Mouse (Mus musculus) neural tube, embryonic 14.5 days (tissue): ENCODE data around the gene Hmgb2. TPM values are rescaled to one million over a fixed set of nuclear protein-coding genes. Genes with fewer than 3 reads are reported as not detected.
A peak's percentile ranks its signal among the peaks of the same experiment; 100 is the strongest.

Experiments
- ATAC-seq: fragments of 200-750 bp; cut with Nextera tagmentation; 2 replicates; pipeline ENCODE4 v1.8.0; 2017; ENCODE audit warnings: low read depth, mild to moderate bottlenecking, moderate TSS enrichment, moderate library complexity
- H3K27ac ChIP-seq: fragments of 300-500 bp; sonication (generic); 2 replicates; pipeline ENCODE4 v1.5.1; 2014; ENCODE audit warnings: low read depth, mild to moderate bottlenecking, control low read depth, low read length, moderate library complexity, mixed read lengths
- H3K27me3 ChIP-seq: fragments of 300-500 bp; sonication (generic); 2 replicates; pipeline ENCODE4 v1.6.1; 2014; ENCODE audit warnings: low read length; ENCODE audit not compliant: control insufficient read depth, insufficient read depth
- H3K36me3 ChIP-seq: fragments of 300-500 bp; sonication (generic); 2 replicates; pipeline ENCODE4 v1.6.1; 2014; ENCODE audit warnings: low read length, mixed read lengths; ENCODE audit not compliant: control insufficient read depth, insufficient read depth
- H3K4me1 ChIP-seq: fragments of 300-500 bp; sonication (generic); 2 replicates; pipeline ENCODE4 v1.6.1; 2014; ENCODE audit warnings: low read length; ENCODE audit not compliant: control insufficient read depth, insufficient read depth
- H3K4me2 ChIP-seq: fragments of 300-500 bp; sonication (generic); 2 replicates; pipeline ENCODE4 v1.6.1; 2014; ENCODE audit warnings: mild to moderate bottlenecking, low read depth, low read length, control low read depth
- H3K4me3 ChIP-seq: fragments of 300-500 bp; sonication (generic); 2 replicates; pipeline ENCODE4 v1.5.1; 2014; ENCODE audit warnings: low read depth, low read length, control low read depth, mixed read lengths
- H3K9ac ChIP-seq: fragments of 300-500 bp; sonication (generic); replicated peaks from 2 replicates; pipeline ENCODE4 v1.6.1; 2014; ENCODE audit warnings: low read depth, mild to moderate bottlenecking, control low read depth, low read length, mixed read lengths
- H3K9me3 ChIP-seq: fragments of 300-500 bp; sonication (generic); 2 replicates; pipeline ENCODE4 v1.6.1; 2016; ENCODE audit warnings: low read length; ENCODE audit not compliant: control insufficient read depth
- WGBS: fragments of 180-500 bp; shearing (Covaris S2); extraction: QIAGEN DNeasy Blood & Tissue Kit; methylation state at CpG from one replicate; pipeline ENCODE4 v1.1.7; 2014; 5-methylcytosine and 5-hydroxymethylcytosine counted together
- polyA plus RNA-seq: library from polyadenylated mRNA; unstranded; fragments of >200 nt; fragmentation: Nextera tagmentation; extraction: Ambion mirVana; gene quantifications from 2 replicates; pipeline ENCODE4 v1.2.1, GENCODE M21; 2014

The Hmgb2 gene
- polyA plus RNA-seq, result 24.7 and 52.8 TPM in 2 replicates

- H3K4me1 ChIP-seq, result no peaks in the 10 kb centered on the region
- peak; percentile 100 for ATAC-seq
- WGBS, result 0% methylated on average over 63 of the region's 63 CpGs
Measured at GRCm38 (mm10) chr8:57511316-57512118, at the start of gene Hmgb2. Hmgb2 (plus strand) TSS chr8:57511907.

GRCm38 (mm10) chr8:57462839-57463238, 48.9 kb upstream of the Hmgb2 start:
- Histone ChIP-seq H3K4me3 (no peak overlapping the region), H3K9ac (no peak overlapping the region), H3K4me1 (no peaks in the 10 kb centered on the region), H3K27me3 (no peaks in the 10 kb centered on the region), H3K4me2 (no peak overlapping the region), H3K36me3 (no peaks in the 10 kb centered on the region), H3K27ac (no peak overlapping the region), H3K9me3 (no peaks in the 10 kb centered on the region)
- no peak for ATAC-seq
- WGBS, result 53% methylated on average over 1 of the region's 1 CpGs

More at GRCm38 (mm10) chr8:57511316-57512118, at the start of gene Hmgb2:
- H3K4me3 ChIP-seq, result peak within 1 kb of the TSS; percentile 65
- H3K27me3 ChIP-seq, result no peaks in the 10 kb centered on the region; the same call in 1 of the 2 replicates
- no peaks in the 10 kb centered on the region for H3K36me3 ChIP-seq
- peak within 1 kb of the TSS; percentile 93 for H3K27ac ChIP-seq
- H3K4me2 ChIP-seq, result peak within 1 kb of the TSS; percentile 98
- H3K9me3 ChIP-seq, result no peaks in the 10 kb centered on the region
- H3K9ac ChIP-seq, result peak within 1 kb of the TSS; percentile 78

DNA sequence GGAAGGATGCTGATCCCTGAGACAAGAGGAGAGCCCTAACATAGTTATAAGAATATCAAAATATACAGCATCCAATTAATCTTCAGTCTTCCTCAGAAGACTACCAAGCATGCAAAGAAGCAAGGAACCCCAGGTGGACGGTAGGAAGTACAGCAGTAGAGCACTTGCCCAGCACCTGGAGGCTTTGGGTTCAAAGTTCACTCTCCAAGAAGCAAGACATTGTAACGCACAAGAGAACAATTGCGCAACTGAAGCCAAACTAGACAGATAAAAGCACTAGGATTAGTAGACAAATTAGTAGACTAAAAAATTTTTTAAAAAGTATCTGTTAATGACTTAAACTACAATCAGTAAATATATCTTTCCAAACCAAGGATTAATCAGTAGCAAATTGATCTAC, 48.0 kb upstream of the Hmgb2 start:
- no peak for ATAC-seq
- H3K27me3 ChIP-seq, result no peaks in the 10 kb centered on the region
- H3K27ac ChIP-seq, result no peak overlapping the region
- H3K4me1 ChIP-seq, result no peaks in the 10 kb centered on the region
- no peak overlapping the region for H3K4me2 ChIP-seq
- H3K4me3 ChIP-seq, result no peak overlapping the region
- WGBS, result 89% methylated on average over 3 of the region's 3 CpGs
- H3K9ac ChIP-seq, result no peak overlapping the region
- H3K9me3 ChIP-seq, result no peaks in the 10 kb centered on the region
- no peaks in the 10 kb centered on the region for H3K36me3 ChIP-seq

- Histone ChIP-seq H3K4me2 (no peak overlapping the region), H3K4me1 (no peaks in the 10 kb centered on the region), H3K27me3 (no peaks in the 10 kb centered on the region), H3K36me3 (no peaks in the 10 kb centered on the region), H3K4me3 (no peak overlapping the region), H3K9ac (no peak overlapping the region), H3K9me3 (no peaks in the 10 kb centered on the region), H3K27ac (no peak overlapping the region)
- no peak for ATAC-seq
- WGBS, result 75% methylated on average over 5 of the region's 5 CpGs
Measured at GRCm38 (mm10) chr8:57468624-57469023, 43.1 kb upstream of the Hmgb2 start.

GRCm38 (mm10) chr8:57470863-57471262, 40.8 kb upstream of the Hmgb2 start:
- Histone ChIP-seq H3K9ac (no peak overlapping the region), H3K27ac (no peak overlapping the region), H3K4me1 (no peaks in the 10 kb centered on the region), H3K4me2 (no peak overlapping the region), H3K27me3 (no peaks in the 10 kb centered on the region), H3K36me3 (no peaks in the 10 kb centered on the region), H3K9me3 (no peaks in the 10 kb centered on the region), H3K4me3 (no peak overlapping the region)
- ATAC-seq, result no peak
- 94% methylated on average over 5 of the region's 5 CpGs for WGBS

DNA sequence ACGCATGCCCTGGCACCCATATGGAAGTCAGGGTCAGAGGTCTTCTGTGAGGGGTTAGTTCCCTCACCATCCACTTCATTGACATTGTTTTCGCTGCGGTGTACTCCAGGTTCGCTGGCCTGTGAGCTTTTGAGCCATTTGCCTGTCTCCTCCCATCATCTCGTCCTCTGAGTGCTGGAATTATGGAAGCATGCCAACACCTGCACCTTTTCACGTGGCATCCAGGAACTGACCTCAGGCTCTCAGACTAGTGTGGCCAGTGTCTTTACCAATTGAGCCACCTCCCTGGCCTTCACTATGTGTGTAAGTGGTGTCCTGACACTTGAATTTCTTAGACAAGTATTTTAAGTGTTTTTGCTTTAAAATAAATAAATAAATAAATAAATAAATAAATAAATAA, 38.0 kb upstream of the Hmgb2 start:
- no peak overlapping the region for H3K4me3 ChIP-seq
- no peak overlapping the region for H3K27ac ChIP-seq
- no peaks in the 10 kb centered on the region for H3K27me3 ChIP-seq
- no peaks in the 10 kb centered on the region for H3K9me3 ChIP-seq
- H3K4me2 ChIP-seq, result no peak overlapping the region
- H3K36me3 ChIP-seq, result no peaks in the 10 kb centered on the region
- no peaks in the 10 kb centered on the region for H3K4me1 ChIP-seq
- WGBS, result 83% methylated on average over 6 of the region's 6 CpGs
- ATAC-seq, result no peak
- no peak overlapping the region for H3K9ac ChIP-seq

GRCm38 (mm10) chr8:57478406-57478805, 33.3 kb upstream of the Hmgb2 start:
- WGBS, result 80% methylated on average over 3 of the region's 3 CpGs
- Histone ChIP-seq H3K27ac (no peak overlapping the region), H3K27me3 (no peaks in the 10 kb centered on the region), H3K4me1 (no peaks in the 10 kb centered on the region), H3K4me3 (no peak overlapping the region), H3K9ac (no peak overlapping the region), H3K36me3 (peaks cover 8% of the 10 kb centered on the region; the same call in 1 of the 2 replicates), H3K9me3 (no peaks in the 10 kb centered on the region), H3K4me2 (no peak overlapping the region)
- ATAC-seq, result no peak

GRCm38 (mm10) chr8:57479700-57480099, 32.0 kb upstream of the Hmgb2 start:
- no peak for ATAC-seq
- Histone ChIP-seq H3K36me3 (peaks cover 8% of the 10 kb centered on the region; the same call in 1 of the 2 replicates), H3K9me3 (no peaks in the 10 kb centered on the region), H3K27ac (no peak overlapping the region), H3K27me3 (no peaks in the 10 kb centered on the region), H3K4me2 (no peak overlapping the region), H3K4me1 (no peaks in the 10 kb centered on the region), H3K9ac (no peak overlapping the region), H3K4me3 (no peak overlapping the region)
- 94% methylated on average over 8 of the region's 8 CpGs for WGBS

DNA sequence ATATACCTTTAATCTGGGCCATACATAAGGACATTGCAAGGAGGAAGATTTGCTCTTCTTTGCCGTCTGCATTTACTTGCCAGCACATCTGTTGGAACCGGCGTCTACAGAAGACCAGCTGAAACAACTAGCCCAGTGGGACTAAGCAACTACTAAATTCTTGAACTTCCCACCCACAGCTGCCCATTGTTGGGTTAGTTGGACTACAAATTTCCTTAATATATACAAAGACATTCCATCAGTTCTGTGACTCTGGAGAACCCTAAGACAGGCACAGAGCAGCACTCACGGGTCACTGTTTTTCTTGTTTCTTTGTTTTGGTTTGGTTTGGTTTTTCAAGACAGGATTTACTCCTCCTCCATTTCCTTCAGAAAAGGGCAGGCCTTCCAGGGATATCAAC, 31.1 kb upstream of the Hmgb2 start:
- H3K4me1 ChIP-seq, result peaks cover 6% of the 10 kb centered on the region
- WGBS, result 79% methylated on average over 4 of the region's 4 CpGs
- H3K4me3 ChIP-seq, result no peak overlapping the region
- no peak for ATAC-seq
- no peaks in the 10 kb centered on the region for H3K27me3 ChIP-seq
- H3K36me3 ChIP-seq, result peaks cover 8% of the 10 kb centered on the region; the same call in 1 of the 2 replicates
- no peaks in the 10 kb centered on the region for H3K9me3 ChIP-seq
- H3K4me2 ChIP-seq, result no peak overlapping the region
- H3K9ac ChIP-seq, result no peak overlapping the region
- no peak overlapping the region for H3K27ac ChIP-seq
